Mouse (Mus musculus) liver, adult (tissue): ENCODE data around the gene Nkx1-1.

Experiments used
- GATA4 ChIP-seq: IDR thresholded peaks from 2 replicates; pipeline ENCODE4 v1.6.1; 2014; ENCODE audit warnings: mild to moderate bottlenecking, low read length; ENCODE audit not compliant: insufficient replicate concordance

Gene Nkx1-1

DNA sequence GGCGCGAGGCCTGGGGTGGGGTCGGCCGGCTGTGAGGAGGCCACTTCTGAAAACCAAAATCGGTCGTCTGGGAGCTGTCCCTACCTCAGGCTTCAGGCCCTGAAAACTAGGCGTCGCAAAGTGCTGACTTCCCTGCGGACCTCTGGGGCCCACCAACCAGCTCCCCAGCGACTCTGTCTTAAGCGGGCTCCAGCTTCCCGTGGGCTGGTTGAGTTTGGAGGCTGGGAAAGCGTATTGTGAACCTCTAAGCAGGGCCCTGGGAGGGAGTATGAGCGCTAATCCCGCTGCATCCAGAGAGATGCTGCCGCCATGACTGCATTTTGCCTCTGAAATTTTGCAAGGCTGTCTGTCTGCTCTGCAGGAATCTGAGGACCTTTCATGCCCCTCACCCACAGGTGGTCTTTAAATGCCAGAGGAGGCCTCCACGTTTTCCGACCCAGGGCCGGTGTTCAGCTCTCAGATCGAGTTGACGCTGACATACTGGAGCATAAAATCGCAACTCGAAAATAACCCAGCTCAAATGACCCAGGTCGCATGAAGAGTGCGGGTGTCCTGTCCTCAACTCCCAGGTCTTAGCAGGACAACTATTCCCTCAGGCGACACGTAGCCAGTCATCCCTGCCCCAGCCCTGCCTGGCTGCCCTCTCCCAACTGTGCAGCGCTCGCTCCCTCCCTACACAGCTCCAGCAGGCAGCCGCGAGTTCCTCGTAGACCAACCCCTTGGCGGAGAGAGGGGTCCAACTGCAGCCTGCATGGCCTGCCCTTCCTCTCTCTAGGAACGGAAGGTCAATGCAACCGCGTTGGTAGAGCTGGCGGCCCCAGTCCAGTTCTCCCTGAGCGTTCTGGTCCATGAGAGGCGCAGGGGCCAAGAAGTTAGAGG, 1.5 kb downstream of the Nkx1-1 start:
- no peak for TF ChIP-seq GATA4

DNA sequence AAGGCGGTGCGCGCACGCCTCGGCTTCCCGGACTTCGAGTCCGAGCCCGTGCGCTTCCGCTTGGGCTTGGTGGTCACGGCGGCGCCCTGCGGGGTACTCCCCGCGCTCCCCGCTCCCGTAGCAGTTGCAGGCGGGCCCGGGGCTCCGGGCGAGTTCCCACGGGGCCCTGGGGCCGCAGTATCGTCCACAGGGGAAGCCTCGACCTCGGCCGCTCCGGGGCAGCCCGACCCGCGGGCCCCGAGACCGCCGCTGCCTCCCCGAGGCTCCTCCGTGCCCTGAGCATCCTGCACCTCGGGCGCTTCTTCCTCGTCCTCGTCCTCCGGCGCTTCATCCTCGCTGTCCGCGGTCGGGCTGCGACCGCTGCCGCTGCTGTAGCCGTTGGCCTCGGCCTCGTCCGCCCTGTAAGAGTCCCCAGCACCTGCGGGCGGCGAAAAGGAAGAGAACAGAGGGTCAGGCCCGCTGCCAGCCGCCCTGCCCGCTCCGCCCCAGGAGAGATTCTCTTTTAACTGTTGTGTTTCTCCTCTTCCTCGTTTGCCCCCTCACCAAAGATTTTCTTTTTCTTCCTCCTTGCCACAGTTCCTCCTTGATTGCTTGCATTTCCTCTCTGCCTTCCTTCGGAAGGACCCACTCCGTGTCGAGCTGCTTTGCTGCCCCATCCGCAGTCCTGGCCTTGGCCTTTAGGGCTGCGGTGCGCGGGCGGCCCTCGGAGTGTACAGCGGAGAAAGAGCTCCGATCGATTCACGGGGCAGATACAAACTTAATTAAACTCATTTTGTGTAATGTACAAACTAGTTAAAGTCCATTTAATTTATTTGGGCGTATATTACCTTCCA, 2.4 kb downstream of the Nkx1-1 start:
- no peak for TF ChIP-seq GATA4

DNA sequence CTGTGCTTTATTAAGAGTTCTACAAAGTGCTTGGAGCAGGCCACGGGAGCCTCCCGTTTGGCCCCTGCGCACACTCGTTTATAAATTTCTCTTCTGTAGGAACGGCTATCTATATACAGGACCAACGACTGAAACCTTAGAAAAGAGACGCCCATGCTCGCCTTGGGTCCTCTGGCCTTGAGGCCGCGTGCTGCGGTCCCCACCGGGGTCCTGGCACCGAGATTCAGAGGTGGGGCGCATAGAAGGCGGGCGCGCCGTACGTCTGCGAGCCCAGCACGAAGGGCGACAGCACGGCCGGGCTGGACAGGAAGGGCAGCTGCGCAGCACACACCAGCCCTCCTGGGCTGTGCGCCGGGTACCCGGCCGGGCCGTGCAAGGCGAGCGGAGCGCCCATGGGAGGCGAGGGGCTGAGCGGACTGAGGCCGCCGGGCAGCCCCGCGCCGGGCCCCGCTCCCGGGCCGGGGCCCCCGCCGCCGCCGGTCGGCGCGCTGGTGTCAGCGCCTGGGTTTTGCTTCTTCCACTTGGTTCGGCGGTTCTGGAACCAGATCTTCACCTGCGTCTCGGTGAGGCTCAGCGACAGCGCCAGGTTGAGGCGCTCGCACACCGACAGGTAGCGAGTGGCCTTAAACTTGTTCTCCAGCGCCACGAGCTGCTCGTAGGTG, 3.1 kb downstream of the Nkx1-1 start:
- no peak for TF ChIP-seq GATA4

DNA sequence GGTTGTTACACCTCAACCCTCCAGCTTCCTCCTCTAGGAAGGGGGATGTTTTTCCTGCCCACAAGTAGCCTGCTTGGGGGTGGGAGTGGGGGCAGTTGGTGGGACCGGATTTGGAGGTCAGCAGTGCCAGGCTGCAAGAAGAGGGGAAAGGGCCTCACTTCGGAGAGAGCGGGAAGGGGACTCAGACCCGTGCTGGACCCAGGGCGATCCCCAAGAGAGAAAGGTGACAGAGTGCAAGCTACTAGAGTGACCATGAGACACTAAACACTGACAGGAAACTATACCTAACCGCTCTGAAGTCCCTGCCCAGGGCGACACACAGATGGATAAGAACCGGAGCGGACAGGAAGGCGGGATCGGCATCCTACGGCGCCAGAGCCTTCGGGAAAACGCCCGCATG, 3.7 kb downstream of the Nkx1-1 start:
- no peak for TF ChIP-seq GATA4

DNA sequence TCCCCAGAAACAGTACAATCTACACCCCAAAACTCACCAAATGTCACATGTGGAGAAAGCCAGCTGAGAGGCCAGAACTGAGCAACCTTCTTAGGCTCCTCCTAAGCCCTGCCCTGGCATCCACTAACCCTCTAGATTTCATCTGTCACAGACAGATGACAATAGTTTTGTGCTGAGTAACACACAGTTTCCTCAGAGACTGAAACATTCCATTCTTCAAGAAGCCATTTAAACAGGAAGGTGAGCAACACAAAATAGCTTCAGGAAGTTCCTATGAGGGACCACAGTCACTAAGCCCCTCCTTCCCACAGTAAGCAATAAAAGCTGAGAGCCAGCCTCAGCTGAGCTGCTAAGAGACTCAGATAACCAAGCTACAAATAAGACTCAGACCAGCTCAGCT, 6.3 kb downstream of the Nkx1-1 start:
- TF ChIP-seq GATA4, result no peak

DNA sequence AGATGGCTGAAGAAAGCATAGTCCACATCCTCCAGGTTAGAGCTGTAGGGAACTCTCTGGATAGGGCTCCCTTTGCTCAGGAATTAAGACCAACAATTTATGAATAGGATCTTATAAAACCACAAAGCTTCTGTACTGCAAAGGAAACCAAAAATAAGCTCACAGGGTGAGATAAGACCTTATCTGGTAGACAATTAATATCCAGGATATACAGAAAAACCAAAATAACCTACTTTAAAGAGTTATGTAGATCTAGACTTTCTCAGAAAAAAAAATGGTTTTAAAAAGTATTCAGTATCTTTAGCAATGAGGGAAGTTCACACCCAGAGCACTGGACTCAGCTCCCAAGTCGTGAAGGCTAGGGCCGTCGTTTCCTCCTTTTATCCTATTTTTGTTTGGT, 13.5 kb downstream of the Nkx1-1 start:
- no peak for TF ChIP-seq GATA4

DNA sequence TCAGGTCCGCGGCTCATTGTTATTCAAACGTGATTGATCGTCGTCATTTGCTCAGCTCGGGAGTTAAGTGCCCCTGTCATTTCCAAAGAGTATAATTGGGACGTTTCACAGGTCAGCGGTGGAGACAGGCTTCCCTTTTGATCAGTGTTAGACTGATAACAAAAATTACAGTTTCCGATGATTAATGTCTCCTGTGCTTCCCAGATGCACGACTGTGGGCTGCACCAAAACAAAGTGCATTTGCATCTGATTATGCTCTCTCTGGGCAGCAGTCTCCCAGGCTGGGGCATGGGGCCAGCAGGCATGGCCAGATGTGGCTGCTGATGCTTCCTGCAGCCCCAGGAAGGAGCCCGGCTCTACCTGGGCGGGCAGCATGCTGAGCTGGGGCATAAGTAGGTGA, 33.0 kb downstream of the Nkx1-1 start:
- TF ChIP-seq GATA4, result no peak

DNA sequence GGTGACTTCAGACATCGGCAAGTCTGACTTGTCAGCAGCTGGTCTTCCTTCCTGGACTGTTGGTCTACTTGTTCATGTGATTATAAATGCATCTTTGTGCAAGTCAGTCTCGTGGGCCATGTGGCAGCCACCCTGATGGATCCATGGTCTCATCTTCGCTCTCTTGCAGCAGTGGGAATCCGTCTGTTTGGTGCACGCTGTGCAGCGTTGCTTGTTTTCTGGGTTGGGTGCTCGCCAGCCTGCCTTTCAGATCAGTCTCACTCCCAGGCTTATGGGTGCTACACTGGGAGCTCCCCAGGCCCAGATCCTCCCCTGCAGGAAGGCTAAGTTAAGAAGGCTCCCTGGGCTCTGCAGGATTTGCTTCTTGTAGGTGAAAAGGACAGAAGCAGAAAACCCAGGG, 36.9 kb downstream of the Nkx1-1 start:
- TF ChIP-seq GATA4, result no peak

DNA sequence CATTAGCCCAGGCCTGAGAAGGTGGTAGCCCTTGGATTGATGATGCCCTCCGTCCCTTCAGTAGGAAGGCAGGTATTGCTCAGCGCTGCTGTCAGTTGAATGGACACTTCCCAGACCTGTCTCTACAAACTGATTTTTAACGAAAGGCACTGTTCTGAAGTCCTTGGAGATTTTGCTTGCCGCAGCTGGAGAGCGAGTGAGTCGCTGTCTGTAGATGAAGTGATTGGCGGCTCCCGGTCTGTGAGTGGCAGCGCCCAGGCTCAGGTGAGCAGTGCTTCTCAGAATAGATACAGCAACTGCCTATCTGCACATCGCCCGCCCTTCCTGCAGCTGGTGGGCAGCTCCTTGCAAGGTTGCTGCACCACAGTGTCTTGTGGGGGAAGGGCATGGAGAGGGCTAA, 38.1 kb downstream of the Nkx1-1 start:
- TF ChIP-seq GATA4, result no peak

DNA sequence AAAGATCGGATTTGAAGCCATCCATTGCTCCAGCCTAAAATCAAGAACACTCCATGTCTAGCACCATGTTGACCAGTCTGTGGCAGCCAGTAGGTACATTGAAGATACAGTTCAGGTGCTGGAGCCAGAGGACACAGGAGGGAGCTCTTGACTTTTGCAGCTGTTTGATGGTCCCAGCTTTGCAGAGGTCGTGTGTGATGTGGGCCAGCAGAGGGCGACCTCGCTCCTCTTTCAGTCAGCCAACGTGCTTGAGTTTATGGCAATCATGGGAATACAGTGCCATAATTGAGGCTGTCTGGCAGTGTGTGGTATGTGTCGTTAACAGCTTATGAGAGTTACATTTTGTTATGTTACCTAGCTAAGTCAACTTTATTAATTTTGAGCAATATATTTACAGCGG, 40.0 kb downstream of the Nkx1-1 start:
- TF ChIP-seq GATA4, result no peak

DNA sequence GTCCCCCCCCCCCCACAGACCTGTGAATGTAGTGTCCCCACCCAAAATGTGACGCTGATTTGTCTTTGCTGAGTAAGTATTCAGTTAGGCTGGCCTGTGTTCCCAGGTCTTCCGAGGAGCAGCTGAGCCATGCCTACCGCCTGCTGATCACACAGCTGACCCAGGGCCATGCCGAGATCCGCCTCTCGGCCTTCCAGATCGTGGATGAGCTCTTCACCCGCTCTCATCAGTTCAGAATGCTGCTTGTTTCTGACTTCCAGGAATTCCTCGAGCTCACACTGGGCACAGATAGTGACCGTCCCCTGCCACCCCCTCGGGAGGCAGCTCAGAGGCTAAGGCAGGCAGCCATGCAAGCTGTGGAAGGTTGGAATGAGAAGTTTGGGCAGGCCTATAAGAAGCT, 46.2 kb downstream of the Nkx1-1 start:
- no peak for TF ChIP-seq GATA4
